Mouse (Mus musculus) hematopoietic multipotent progenitor cell, adult 10-12 weeks (in vitro differentiated cells): Measurements from ENCODE around the gene Slc12a1. TPM values are rescaled to one million over a fixed set of nuclear protein-coding genes. Genes with fewer than 3 reads are reported as not detected.

ENCODE experiments used
- polyA plus RNA-seq: library from polyadenylated mRNA; stranded (reverse); fragments of >175 nt; gene quantifications from 2 replicates; pipeline ENCODE4 v1.2.3, GENCODE M21; 2012; ENCODE audit warnings: low replicate concordance

Gene Slc12a1
- polyA plus RNA-seq: not detected in 2 replicates

DNA sequence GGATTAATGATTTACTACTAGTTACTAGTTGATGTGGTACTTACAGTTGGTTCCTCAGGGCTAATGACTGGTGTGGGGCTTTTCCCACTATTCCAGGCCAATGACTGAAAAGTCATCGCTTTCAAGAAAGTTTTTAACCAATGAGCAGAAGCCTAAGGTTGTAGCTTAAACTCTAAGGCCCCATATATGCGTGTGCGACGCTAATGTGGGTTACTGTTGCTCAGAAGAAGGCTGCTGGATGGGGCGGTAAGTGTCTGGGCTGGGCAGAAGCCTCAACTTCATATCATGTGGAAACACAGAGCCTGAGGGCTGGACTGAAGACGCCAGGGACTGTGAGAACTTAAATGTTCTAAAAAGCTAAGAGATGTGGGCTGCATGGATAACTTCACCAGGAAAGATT lies at the start of gene Slc12a1:
Gene Slc12a1, plus strand, starts transcription at position 118 of the 400 bp plus-strand sequence.

GRCm38 (mm10) chr2:125123477-125123852 lies 28.8 kb upstream of the Slc12a1 start, which contains the start of gene Myef2:
TSS of gene Myef2 (minus strand) at chr2:125123661.

DNA sequence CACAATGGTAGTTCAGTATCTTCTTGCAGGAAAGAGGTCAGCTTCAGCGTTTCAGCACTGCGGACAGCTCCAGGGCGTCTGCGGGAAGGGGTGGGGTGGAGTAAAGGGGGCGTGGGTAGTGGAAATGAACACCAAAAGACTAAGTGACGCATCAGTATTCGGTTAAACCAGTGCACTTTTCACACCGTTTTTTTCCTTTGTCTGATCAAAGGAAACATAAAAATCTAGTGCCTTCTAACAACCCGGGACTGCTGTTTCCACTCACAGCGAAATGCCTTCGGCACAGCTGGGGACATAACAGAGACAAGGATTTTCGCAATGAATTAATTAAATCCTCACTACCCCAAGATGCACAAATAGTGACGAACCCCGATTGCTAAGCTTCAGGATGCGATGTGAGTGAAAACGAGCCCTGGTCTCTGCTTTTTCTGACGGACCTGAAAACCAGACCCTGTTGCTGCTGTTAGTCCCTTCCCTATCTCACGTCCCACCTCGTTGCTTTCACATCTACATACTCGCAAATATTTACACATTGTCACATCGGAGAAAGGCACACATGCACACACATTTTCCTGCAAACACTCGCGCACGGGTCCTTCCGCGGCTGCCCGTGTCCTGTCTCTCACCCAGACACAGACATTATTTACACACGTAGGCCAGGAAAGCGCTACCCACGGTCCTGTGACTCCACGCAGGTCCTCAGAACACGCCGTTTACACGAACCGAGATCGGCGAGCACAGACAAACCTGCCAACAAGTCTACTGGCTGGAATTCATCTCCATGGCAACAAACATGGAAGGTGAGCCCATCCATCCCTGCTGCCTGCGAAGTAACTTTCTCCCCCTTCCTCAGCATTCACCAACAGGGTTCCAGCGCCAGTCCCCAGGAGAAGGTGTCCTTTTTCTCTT lies 16.1 kb upstream of the Slc12a1 start, which contains the start of gene Ctxn2:
Gene Ctxn2, plus strand, starts transcription at position 790 of the 909 bp plus-strand sequence.

DNA sequence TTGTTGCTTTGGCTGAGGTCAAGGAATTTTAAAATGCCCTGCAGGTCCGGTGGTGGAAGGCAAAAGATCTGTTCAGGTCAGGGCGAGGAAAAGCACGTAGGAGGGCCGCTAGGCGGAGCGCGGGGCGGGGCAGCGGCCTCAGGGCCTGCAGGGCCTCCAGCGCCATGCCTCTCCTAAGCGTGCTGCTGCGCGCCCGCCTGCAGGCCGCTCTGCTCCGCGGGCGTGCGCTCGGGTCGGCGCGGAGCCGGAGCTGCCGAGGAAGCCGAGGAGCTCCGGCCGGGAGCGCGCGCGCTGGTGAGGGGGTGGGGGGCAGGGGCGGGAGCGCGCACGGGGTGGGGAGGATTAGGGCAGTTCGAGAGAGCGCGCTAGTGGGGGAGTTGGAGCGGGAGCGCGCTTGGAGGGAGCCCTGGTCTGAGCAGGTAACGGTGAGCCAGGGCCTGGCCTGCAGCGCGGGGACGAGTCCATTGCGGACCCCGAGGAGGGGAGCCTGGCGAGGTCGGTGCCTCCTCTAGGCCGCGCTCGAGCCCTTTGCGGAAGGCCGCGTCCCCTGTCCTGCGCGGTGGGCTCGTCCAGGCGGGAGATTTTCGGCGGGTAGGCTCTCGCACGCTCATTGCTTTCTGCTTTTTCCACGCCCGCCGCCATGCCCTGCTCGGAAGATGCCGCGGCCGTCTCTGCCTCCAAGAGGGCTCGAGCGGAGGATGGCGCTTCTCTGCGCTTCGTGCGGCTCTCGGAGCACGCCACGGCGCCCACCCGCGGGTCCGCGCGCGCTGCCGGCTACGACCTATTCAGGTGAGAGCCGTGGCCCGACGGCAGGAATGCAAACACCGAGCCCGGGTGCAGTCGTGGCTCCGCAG lies 95.0 kb downstream of the Slc12a1 start, which contains the start of gene Dut:
Gene Dut, plus strand, starts transcription at position 83 of the 854 bp plus-strand sequence.

Other genes starting within 250 kb of the Slc12a1 start
- gene Slc24a5, start 84.4 kb upstream of the Slc12a1 start, polyA plus RNA-seq: not detected in 2 replicates
- gene Myef2, start 28.8 kb upstream of the Slc12a1 start, polyA plus RNA-seq: 9.5 and 12.3 TPM in 2 replicates
- not detected in 2 replicates for gene Ctxn2, start 15.8 kb upstream of the Slc12a1 start, polyA plus RNA-seq
- gene Dut, start 94.7 kb downstream of the Slc12a1 start, polyA plus RNA-seq: 36.0 and 38.2 TPM in 2 replicates